Mouse (Mus musculus): Measurements from ENCODE around the gene Tcl1b5. TPM values are rescaled to one million over a fixed set of nuclear protein-coding genes. Genes with fewer than 3 reads are reported as not detected.
"Not testable (repeated sequence)": the region's sequence is repeated elsewhere in the genome, so short reads cannot be mapped to it uniquely, and the experiment has no call there.

Gene Tcl1b5
- polyA plus RNA-seq, 1 experiment = 0.12 TPM

DNA sequence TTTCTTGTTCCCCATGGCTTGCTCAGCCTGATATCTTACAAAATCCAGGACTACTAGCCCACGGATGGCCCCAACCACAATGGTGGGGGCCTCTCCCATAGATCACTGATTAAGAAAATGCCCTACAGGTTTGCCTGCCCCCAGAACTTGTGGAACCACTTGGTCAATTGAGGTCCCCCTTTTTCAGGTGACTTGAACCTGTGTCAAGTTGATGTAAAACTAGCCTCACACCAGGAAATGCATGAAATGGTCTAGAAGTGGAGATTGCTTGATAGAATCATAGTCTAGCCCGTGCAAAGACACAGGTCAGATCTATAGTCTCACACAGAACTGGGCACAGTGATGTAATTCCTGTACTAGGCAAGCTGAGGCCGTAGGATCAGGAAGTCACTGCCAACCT, 30.4 kb upstream of the Tcl1b5 start, which contains the start of gene Tcl1b2:
Gene Tcl1b2 (plus strand): TSS at position 301 of the 400 bp plus-strand sequence.
- TF ChIP-seq CTCF (IDR thresholded peaks at IDR 0.05; ENCODE audit: borderline replicate concordance, control insufficient read depth, extremely low read depth, insufficient read depth, low read length, poor library complexity) (no peak), POLR2A (IDR thresholded peaks at IDR 0.05; ENCODE audit: control insufficient read depth, extremely low read depth, insufficient read depth, low read length, poor library complexity) (no peak)
- DNase-seq = no peak

DNA sequence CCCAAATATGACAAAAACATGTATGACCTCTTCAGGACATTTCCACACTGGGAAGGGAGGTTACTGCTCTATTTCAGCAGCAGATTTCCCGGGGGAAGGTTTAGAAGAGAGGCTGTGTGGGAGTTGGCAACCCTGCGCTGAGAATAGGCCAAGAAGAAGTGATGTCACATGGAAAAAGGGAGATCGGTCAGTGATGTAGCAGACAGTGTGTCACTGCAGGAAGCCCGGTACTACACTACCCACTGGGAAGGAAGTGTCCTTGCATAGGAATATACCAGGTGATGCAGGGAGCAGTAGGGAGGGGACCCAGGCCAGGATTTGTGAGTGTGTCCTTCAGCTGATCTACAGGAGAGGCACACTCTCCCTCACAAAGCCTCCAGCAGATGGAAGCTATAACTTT, 20.9 kb upstream of the Tcl1b5 start:
- H3K4me3 ChIP-seq (ENCODE audit: control insufficient read depth, insufficient read depth, low read length); H3K27ac ChIP-seq (ENCODE audit: control insufficient read depth, insufficient read depth, low read length); DNase-seq; H3K4me1 ChIP-seq (replicated peaks; ENCODE audit: control insufficient read depth, insufficient read depth, low read length); H3K36me3 ChIP-seq (ENCODE audit: control insufficient read depth, insufficient read depth, low read length); H3K27me3 ChIP-seq (ENCODE audit: control insufficient read depth, insufficient read depth, low read length): not testable (repeated sequence)
- 71% methylated on average over 4 of the region's 4 CpGs for WGBS

More for the DNA sequence above, 30.4 kb upstream of the Tcl1b5 start, which contains the start of gene Tcl1b2:
- no peaks in the 10 kb centered on the region for H3K36me3 ChIP-seq (ENCODE audit: control insufficient read depth, insufficient read depth, low read length)
- H3K27ac ChIP-seq (ENCODE audit: control insufficient read depth, insufficient read depth, low read length) = no peak within 1 kb of the TSS
- no peaks in the 10 kb centered on the region for H3K4me1 ChIP-seq (replicated peaks; ENCODE audit: control insufficient read depth, insufficient read depth, low read length)
- WGBS = 89% methylated on average over 3 of the region's 3 CpGs
- no peak within 1 kb of the TSS for H3K4me3 ChIP-seq (ENCODE audit: control insufficient read depth, insufficient read depth, low read length)
- no peaks in the 10 kb centered on the region for H3K27me3 ChIP-seq (ENCODE audit: control insufficient read depth, insufficient read depth, low read length)

- WGBS = 11% methylated on average over 6 of the region's 6 CpGs
- TF ChIP-seq CTCF (IDR thresholded peaks at IDR 0.05; ENCODE audit: borderline replicate concordance, control insufficient read depth, extremely low read depth, insufficient read depth, low read length, poor library complexity) (no peak), POLR2A (IDR thresholded peaks at IDR 0.05; ENCODE audit: control insufficient read depth, extremely low read depth, insufficient read depth, low read length, poor library complexity) (no peak)
- Histone ChIP-seq H3K4me1 (replicated peaks; ENCODE audit: control insufficient read depth, insufficient read depth, low read length) (0 out of 2 replicates have a peak, but pooled peaks cover 5% of the 10 kb centered on the region), H3K27me3 (ENCODE audit: control insufficient read depth, insufficient read depth, low read length) (no peaks in the 10 kb centered on the region), H3K27ac (ENCODE audit: control insufficient read depth, insufficient read depth, low read length) (no peak overlapping the region), H3K36me3 (ENCODE audit: control insufficient read depth, insufficient read depth, low read length) (no peaks in the 10 kb centered on the region), H3K4me3 (ENCODE audit: control insufficient read depth, insufficient read depth, low read length) (no peak overlapping the region)
- DNase-seq = no peak
Measured at GRCm38 (mm10) chr12:105158842-105159241, 17.3 kb upstream of the Tcl1b5 start.

DNA sequence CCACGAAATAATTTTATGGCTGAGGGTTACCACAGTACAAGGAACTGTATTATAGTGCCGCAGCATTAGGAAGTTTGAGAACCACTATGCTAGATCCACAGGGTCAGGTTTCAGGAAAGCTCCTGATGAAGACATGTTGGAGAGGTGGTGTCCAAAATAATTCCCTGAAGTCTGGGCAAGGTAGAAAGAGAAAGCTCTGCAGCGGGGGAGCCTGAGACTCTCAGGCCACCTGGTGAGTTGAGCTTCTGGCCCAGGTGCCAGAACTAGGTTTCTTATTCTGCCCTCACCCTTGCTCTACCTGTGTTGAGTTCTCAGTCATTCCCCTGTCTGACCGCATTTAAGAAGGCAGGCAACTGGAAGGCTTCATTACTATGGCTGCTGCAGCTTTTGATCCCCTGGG, 16.8 kb upstream of the Tcl1b5 start, which contains the start of gene Tcl1b1:
Gene Tcl1b1 (plus strand): TSS at position 301 of the 400 bp plus-strand sequence.
- Histone ChIP-seq H3K4me1 (replicated peaks; ENCODE audit: control insufficient read depth, insufficient read depth, low read length) (0 out of 2 replicates have a peak, but pooled peaks cover 5% of the 10 kb centered on the region), H3K4me3 (ENCODE audit: control insufficient read depth, insufficient read depth, low read length) (no peak within 1 kb of the TSS), H3K27me3 (ENCODE audit: control insufficient read depth, insufficient read depth, low read length) (no peaks in the 10 kb centered on the region), H3K36me3 (ENCODE audit: control insufficient read depth, insufficient read depth, low read length) (no peaks in the 10 kb centered on the region), H3K27ac (ENCODE audit: control insufficient read depth, insufficient read depth, low read length) (no peak within 1 kb of the TSS)
- 67% methylated on average over 4 of the region's 4 CpGs for WGBS
- DNase-seq = no peak
- TF ChIP-seq POLR2A (IDR thresholded peaks at IDR 0.05; ENCODE audit: control insufficient read depth, extremely low read depth, insufficient read depth, low read length, poor library complexity) (no peak), CTCF (IDR thresholded peaks at IDR 0.05; ENCODE audit: borderline replicate concordance, control insufficient read depth, extremely low read depth, insufficient read depth, low read length, poor library complexity) (no peak)

GRCm38 (mm10) chr12:105166734-105167133, 9.4 kb upstream of the Tcl1b5 start:
- no peaks in the 10 kb centered on the region for H3K27me3 ChIP-seq (ENCODE audit: control insufficient read depth, insufficient read depth, low read length)
- H3K4me1 ChIP-seq (replicated peaks; ENCODE audit: control insufficient read depth, insufficient read depth, low read length) = no peaks in the 10 kb centered on the region
- TF ChIP-seq CTCF (IDR thresholded peaks at IDR 0.05; ENCODE audit: borderline replicate concordance, control insufficient read depth, extremely low read depth, insufficient read depth, low read length, poor library complexity) = no peak
- no peak for TF ChIP-seq POLR2A (IDR thresholded peaks at IDR 0.05; ENCODE audit: control insufficient read depth, extremely low read depth, insufficient read depth, low read length, poor library complexity)
- 40% methylated on average over 3 of the region's 3 CpGs for WGBS
- no peaks in the 10 kb centered on the region for H3K36me3 ChIP-seq (ENCODE audit: control insufficient read depth, insufficient read depth, low read length)
- H3K4me3 ChIP-seq (ENCODE audit: control insufficient read depth, insufficient read depth, low read length) = no peak overlapping the region
- no peak for DNase-seq
- H3K27ac ChIP-seq (ENCODE audit: control insufficient read depth, insufficient read depth, low read length) = no peak overlapping the region

DNA sequence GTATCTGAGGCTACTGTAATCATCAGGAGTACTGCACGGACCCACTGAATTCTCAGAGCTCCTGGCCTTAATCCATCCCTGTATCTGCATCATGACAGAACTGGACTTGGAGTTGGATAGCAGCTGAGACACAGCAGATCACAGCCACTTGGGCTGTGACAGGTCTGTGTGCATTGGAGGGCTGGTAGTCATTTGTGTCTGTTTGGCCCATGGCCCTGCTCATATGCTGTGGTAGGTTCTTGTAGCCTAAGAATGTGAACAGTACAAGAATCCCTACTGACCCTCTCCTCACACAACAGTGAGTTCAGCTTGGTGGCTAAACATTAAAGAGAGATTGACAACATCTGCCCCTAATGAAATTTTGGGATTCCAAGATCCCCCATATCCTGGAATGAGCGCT, 2.8 kb upstream of the Tcl1b5 start:
- TF ChIP-seq CTCF (IDR thresholded peaks at IDR 0.05; ENCODE audit: borderline replicate concordance, control insufficient read depth, extremely low read depth, insufficient read depth, low read length, poor library complexity) (no peak), POLR2A (IDR thresholded peaks at IDR 0.05; ENCODE audit: control insufficient read depth, extremely low read depth, insufficient read depth, low read length, poor library complexity) (no peak)
- Histone ChIP-seq H3K36me3 (ENCODE audit: control insufficient read depth, insufficient read depth, low read length) (no peaks in the 10 kb centered on the region), H3K4me1 (replicated peaks; ENCODE audit: control insufficient read depth, insufficient read depth, low read length) (no peaks in the 10 kb centered on the region), H3K27me3 (ENCODE audit: control insufficient read depth, insufficient read depth, low read length) (no peaks in the 10 kb centered on the region), H3K4me3 (ENCODE audit: control insufficient read depth, insufficient read depth, low read length) (no peak overlapping the region), H3K27ac (ENCODE audit: control insufficient read depth, insufficient read depth, low read length) (no peak overlapping the region)
- DNase-seq = no peak
- 90% methylated on average over 2 of the region's 2 CpGs for WGBS

GRCm38 (mm10) chr12:105174318-105174717, 1.8 kb upstream of the Tcl1b5 start:
- not testable (repeated sequence) for H3K27ac ChIP-seq (ENCODE audit: control insufficient read depth, insufficient read depth, low read length); H3K4me3 ChIP-seq (ENCODE audit: control insufficient read depth, insufficient read depth, low read length); H3K36me3 ChIP-seq (ENCODE audit: control insufficient read depth, insufficient read depth, low read length); H3K27me3 ChIP-seq (ENCODE audit: control insufficient read depth, insufficient read depth, low read length); H3K4me1 ChIP-seq (replicated peaks; ENCODE audit: control insufficient read depth, insufficient read depth, low read length)
- WGBS = 27% methylated on average over 2 of the region's 2 CpGs
- peak; percentile 79 for DNase-seq
- TF ChIP-seq CTCF (IDR thresholded peaks at IDR 0.05; ENCODE audit: borderline replicate concordance, control insufficient read depth, extremely low read depth, insufficient read depth, low read length, poor library complexity) = peak; percentile 27; the same call in 1 of the 2 replicates

DNA sequence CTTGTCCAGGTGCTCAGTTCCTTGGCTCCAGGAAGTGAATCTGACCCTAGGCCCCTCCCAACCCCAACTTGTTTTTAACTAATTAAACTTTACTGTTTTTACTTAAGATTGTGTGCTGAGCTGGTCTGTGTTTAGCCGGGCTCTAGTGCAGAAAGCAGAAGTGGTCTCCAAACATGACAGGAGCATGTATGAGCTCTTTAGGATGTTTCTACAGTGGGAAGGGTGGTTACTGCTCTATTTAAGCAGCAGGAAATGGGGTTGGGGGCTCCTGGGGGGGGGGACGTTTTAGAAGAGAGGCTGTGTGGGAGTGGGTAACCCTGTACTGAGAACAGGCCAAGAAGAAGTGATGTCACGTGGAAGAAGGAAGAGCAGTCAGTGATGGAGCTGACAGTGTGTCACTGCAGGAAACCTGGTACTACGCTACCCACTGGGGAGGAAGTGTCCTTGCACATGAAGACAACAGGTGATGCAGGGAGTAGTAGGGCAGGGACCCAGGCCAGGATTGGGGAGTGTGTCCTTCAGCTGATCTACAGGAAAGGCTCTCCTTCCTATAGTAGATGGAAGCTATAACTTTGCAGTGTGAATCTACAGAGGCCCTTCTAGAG, 5.0 kb downstream of the Tcl1b5 start:
- WGBS = 8% methylated on average over 4 of the region's 4 CpGs

More for the DNA sequence above, 5.0 kb downstream of the Tcl1b5 start:
- H3K36me3 ChIP-seq (ENCODE audit: control insufficient read depth, insufficient read depth, low read length); H3K4me3 ChIP-seq (ENCODE audit: control insufficient read depth, insufficient read depth, low read length); H3K4me1 ChIP-seq (replicated peaks; ENCODE audit: control insufficient read depth, insufficient read depth, low read length); DNase-seq; H3K27ac ChIP-seq (ENCODE audit: control insufficient read depth, insufficient read depth, low read length); H3K27me3 ChIP-seq (ENCODE audit: control insufficient read depth, insufficient read depth, low read length): not testable (repeated sequence)

Data from thymus, adult 2 months (tissue).